Comparison of ENCODE assay signal across 10 mouse cellular contexts in genomic region chr4:139196464-139196863, GRCm38 (mm10). TPM values are rescaled to one million over a fixed set of nuclear protein-coding genes. Genes with fewer than 3 reads are reported as not detected.
DNase-seq lines count a peak whose midpoint lies in the region; ATAC-seq and TF ChIP-seq lines count a peak whose summit lies in the region.
"Had no signal": no experiment of that assay in that cellular context is flagged by ENCODE, and none has a peak within 500 bp of the region (broad histone marks: within the 10 kb centered on the region; RNA-seq: fewer than 3 reads in every experiment).

No protein-coding gene starts in this region.

- no peak overlapping the region for H3K9ac ChIP-seq in intestine, embryonic 15.5 days
- no peak overlapping the region for H3K9ac ChIP-seq in intestine, postnatal 0 days (ENCODE audit: low read depth, low read length)
- H3K9ac ChIP-seq in ES-Bruce4 (ENCODE audit: low read depth, poor library complexity, severe bottlenecking) = no peak overlapping the region
- H3K9ac ChIP-seq in liver, embryonic 12.5 days = peak overlapping the region; percentile 46
- H3K9ac ChIP-seq in midbrain, embryonic 14.5 days (replicated peaks; ENCODE audit: low read length) = no peak overlapping the region
- H3K9ac ChIP-seq: forebrain, postnatal 0 days had no signal

- H3K4me3 ChIP-seq in intestine, embryonic 15.5 days (replicated peaks) = no peak overlapping the region
- no peak overlapping the region for H3K4me3 ChIP-seq in intestine, postnatal 0 days (ENCODE audit: low read depth, low read length)
- H3K4me3 ChIP-seq in E14TG2a.4 (replicated peaks; ENCODE audit: low read length) (peak overlapping the region; percentile 68), ES-Bruce4 (ENCODE audit: low read depth, low read length) (no peak overlapping the region)
- H3K4me3 ChIP-seq in liver, embryonic 12.5 days = no peak overlapping the region
- no peak overlapping the region for H3K4me3 ChIP-seq in midbrain, embryonic 14.5 days (replicated peaks; ENCODE audit: low read depth, low read length)

- H3K27me3 ChIP-seq in intestine, embryonic 15.5 days (replicated peaks) = no peaks in the 10 kb centered on the region
- no peaks in the 10 kb centered on the region for H3K27me3 ChIP-seq in intestine, postnatal 0 days (replicated peaks; ENCODE audit: control insufficient read depth, insufficient read depth, low read length)
- H3K27me3 ChIP-seq in E14TG2a.4 (ENCODE audit: insufficient read depth, low read length) = no peaks in the 10 kb centered on the region
- H3K27me3 ChIP-seq in ES-Bruce4 (ENCODE audit: control insufficient read depth, insufficient read depth, low read length, poor library complexity, severe bottlenecking) = no peaks in the 10 kb centered on the region
- H3K27me3 ChIP-seq in liver, embryonic 12.5 days (replicated peaks) = no peaks in the 10 kb centered on the region
- H3K27me3 ChIP-seq in midbrain, embryonic 14.5 days (ENCODE audit: control insufficient read depth, insufficient read depth, low read length) = no peaks in the 10 kb centered on the region

- no peak for TF ChIP-seq POLR2A in ES-Bruce4 (IDR thresholded peaks at IDR 0.05; ENCODE audit: insufficient read depth, low read length)

- TF ChIP-seq EP300 in ES-Bruce4 (IDR thresholded peaks at IDR 0.05; ENCODE audit: insufficient read depth, low read depth, low read length) = no peak

- no peak for ATAC-seq in intestine, embryonic 15.5 days
- ATAC-seq in intestine, postnatal 0 days = no peak
- no peak for ATAC-seq in liver, embryonic 12.5 days
- ATAC-seq in midbrain, embryonic 14.5 days (ENCODE audit: low FRiP score, low TSS enrichment) = no peak
- ATAC-seq: forebrain, postnatal 0 days had no signal

- no peaks in the 10 kb centered on the region for H3K9me3 ChIP-seq in intestine, embryonic 15.5 days
- no peaks in the 10 kb centered on the region for H3K9me3 ChIP-seq in intestine, postnatal 0 days (ENCODE audit: control insufficient read depth)
- H3K9me3 ChIP-seq in E14TG2a.4 (ENCODE audit: low read length) (no peaks in the 10 kb centered on the region), ES-Bruce4 (replicated peaks; ENCODE audit: control insufficient read depth, insufficient read depth, low read length, poor library complexity, severe bottlenecking) (no peaks in the 10 kb centered on the region)
- no peaks in the 10 kb centered on the region for H3K9me3 ChIP-seq in liver, embryonic 12.5 days (replicated peaks)
- no peaks in the 10 kb centered on the region for H3K9me3 ChIP-seq in midbrain, embryonic 14.5 days (ENCODE audit: control insufficient read depth, low read length)

- WGBS in intestine, embryonic 15.5 days = 74% methylated on average over 6 of the region's 6 CpGs
- 62% methylated on average over 6 of the region's 6 CpGs for WGBS in intestine, postnatal 0 days
- WGBS in liver, embryonic 12.5 days (ENCODE audit: insufficient replicate concordance) = 26% methylated on average over 6 of the region's 6 CpGs
- WGBS in midbrain, embryonic 14.5 days = 92% methylated on average over 6 of the region's 6 CpGs

- peak overlapping the region; percentile 30; the same call in 1 of the 2 replicates for H3K4me2 ChIP-seq in intestine, embryonic 15.5 days (replicated peaks)
- no peak overlapping the region for H3K4me2 ChIP-seq in intestine, postnatal 0 days (replicated peaks; ENCODE audit: low read depth)
- H3K4me2 ChIP-seq in liver, embryonic 12.5 days = peak overlapping the region; percentile 81
- no peak overlapping the region for H3K4me2 ChIP-seq in midbrain, embryonic 14.5 days (ENCODE audit: low read length)

- H3K36me3 ChIP-seq in intestine, embryonic 15.5 days = no peaks in the 10 kb centered on the region
- peaks cover 4% of the 10 kb centered on the region; the same call in 1 of the 2 replicates for H3K36me3 ChIP-seq in intestine, postnatal 0 days (ENCODE audit: control insufficient read depth, insufficient read depth)
- H3K36me3 ChIP-seq in E14TG2a.4 (ENCODE audit: insufficient read depth, low read length) = peaks cover 54% of the 10 kb centered on the region
- peaks cover 5% of the 10 kb centered on the region; the same call in 1 of the 2 replicates for H3K36me3 ChIP-seq in ES-Bruce4 (ENCODE audit: control insufficient read depth, insufficient read depth, low read length, poor library complexity, severe bottlenecking)
- H3K36me3 ChIP-seq in liver, embryonic 12.5 days = peaks cover 22% of the 10 kb centered on the region
- H3K36me3 ChIP-seq in midbrain, embryonic 14.5 days (ENCODE audit: control insufficient read depth, insufficient read depth, low read length) = 0 out of 2 replicates have a peak, but pooled peaks cover 12% of the 10 kb centered on the region

- peak overlapping the region; percentile 25; the same call in 1 of the 2 replicates for H3K27ac ChIP-seq in intestine, embryonic 15.5 days
- H3K27ac ChIP-seq in intestine, postnatal 0 days (ENCODE audit: low read depth, low read length) = no peak overlapping the region
- peak overlapping the region; percentile 76 for H3K27ac ChIP-seq in ES-Bruce4 (ENCODE audit: insufficient read depth, low read length)
- peak overlapping the region; percentile 62 for H3K27ac ChIP-seq in liver, embryonic 12.5 days
- H3K27ac ChIP-seq in midbrain, embryonic 14.5 days (replicated peaks; ENCODE audit: low read depth, low read length) = no peak overlapping the region

- no peak for DNase-seq in midbrain, embryonic 14.5 days
- no peak for DNase-seq in right cerebral cortex, postnatal 25 days
- DNase-seq: forebrain, postnatal 0 days; left cerebral cortex, postnatal 4 days; thymus, adult 18-20 months had no signal

- H3K4me1 ChIP-seq in intestine, embryonic 15.5 days (replicated peaks) = peaks cover 54% of the 10 kb centered on the region
- H3K4me1 ChIP-seq in intestine, postnatal 0 days (replicated peaks; ENCODE audit: control insufficient read depth, insufficient read depth, low read length) = peaks cover 3% of the 10 kb centered on the region
- peaks cover 88% of the 10 kb centered on the region for H3K4me1 ChIP-seq in E14TG2a.4 (replicated peaks; ENCODE audit: low read depth, low read length)
- peaks cover 17% of the 10 kb centered on the region for H3K4me1 ChIP-seq in ES-Bruce4 (ENCODE audit: control insufficient read depth, insufficient read depth, low read length)
- peaks cover 94% of the 10 kb centered on the region for H3K4me1 ChIP-seq in liver, embryonic 12.5 days
- peaks cover 21% of the 10 kb centered on the region for H3K4me1 ChIP-seq in midbrain, embryonic 14.5 days (ENCODE audit: control insufficient read depth, insufficient read depth, low read length)

- no peak for TF ChIP-seq CTCF in intestine, postnatal 0 days (IDR thresholded peaks at IDR 0.05; ENCODE audit: low read depth)
- no peak for TF ChIP-seq CTCF in E14TG2a.4 (conservative IDR thresholded peaks at IDR 0.05; ENCODE audit: low read length)
- no peak for TF ChIP-seq CTCF in ES-Bruce4 (IDR thresholded peaks at IDR 0.05; ENCODE audit: low read depth, low read length)

RNA-seq across cellular contexts. Expression of gene Capzb, which starts 3.8 kb away (rescaled TPM):
- polyA plus RNA-seq in intestine, embryonic 15.5 days (2015; fragmentation: Nextera tagmentation; extraction: Ambion mirVana) = 410 and 425 TPM in 2 replicates
- 299 and 306 TPM in 2 replicates for polyA plus RNA-seq in intestine, postnatal 0 days (2015; fragmentation: Nextera tagmentation; extraction: Ambion mirVana)
- polyA plus RNA-seq in ES-Bruce4 (2011; ENCODE audit: insufficient read depth, insufficient read length, low read depth, missing spikeins) = 293 and 299 TPM in 2 replicates
- polyA plus RNA-seq in liver, embryonic 12.5 days (2016; fragmentation: Nextera tagmentation; extraction: Ambion mirVana) = 208 and 209 TPM in 2 replicates
- 250 and 281 TPM in 2 replicates for polyA plus RNA-seq in midbrain, embryonic 14.5 days (2014; fragmentation: Nextera tagmentation; extraction: Ambion mirVana)

Comparison
In these comparisons a context has a peak if more than half of its experiments do, and no peak if none do; other contexts are left out.
1. H3K27ac ChIP-seq: peak in intestine, embryonic 15.5 days (single experiment), ES-Bruce4 (single experiment) and liver, embryonic 12.5 days (single experiment); none in intestine, postnatal 0 days (single experiment) and midbrain, embryonic 14.5 days (single experiment).
2. H3K4me2 ChIP-seq: peak in intestine, embryonic 15.5 days (single experiment) and liver, embryonic 12.5 days (single experiment); none in intestine, postnatal 0 days (single experiment) and midbrain, embryonic 14.5 days (single experiment).